Mouse (Mus musculus): ENCODE results near the gene Gm5475.
A peak's percentile ranks its signal among the peaks of the same experiment; 100 is the strongest.

The Gm5475 gene

DNA sequence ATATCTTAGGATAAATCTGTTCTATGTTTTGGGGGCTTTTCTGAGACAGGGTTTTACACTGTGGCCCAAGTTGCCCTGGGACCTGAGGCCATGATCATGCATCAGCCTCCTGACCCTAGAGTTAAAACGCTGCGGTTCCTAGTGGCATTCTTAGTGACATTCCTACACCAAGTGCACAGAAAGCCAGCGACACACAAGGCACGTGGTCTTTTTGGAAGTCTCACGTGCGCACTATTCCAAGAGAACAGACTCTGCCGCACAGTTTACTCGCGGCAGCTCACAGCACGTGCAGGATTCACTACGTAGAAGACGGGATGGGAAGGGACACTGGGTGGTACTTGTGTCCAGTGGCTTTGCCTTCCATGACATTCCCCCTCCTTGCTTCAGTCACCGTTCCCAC, 7.0 kb upstream of the Gm5475 start:
- DNase-seq, result no peak

DNA sequence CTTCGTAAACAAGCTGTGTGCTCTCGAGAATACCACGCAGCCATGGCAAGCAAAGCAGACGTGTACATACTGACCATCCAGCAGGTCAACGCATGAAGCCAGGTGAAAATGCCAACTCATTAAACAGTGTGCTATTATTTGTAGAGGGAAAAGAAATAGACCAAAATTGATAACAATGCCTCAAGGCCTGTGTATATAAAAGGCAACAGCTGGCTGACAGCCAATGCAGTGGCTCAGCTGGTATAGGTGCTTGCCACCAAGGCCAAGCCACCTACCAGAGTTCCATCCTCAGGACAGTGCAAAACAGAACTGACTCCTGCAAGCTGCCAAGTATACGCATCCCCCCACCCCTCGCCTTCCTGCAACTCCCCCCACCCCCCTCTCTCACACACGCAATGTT, 6.3 kb upstream of the Gm5475 start:
- DNase-seq, result no peak

DNA sequence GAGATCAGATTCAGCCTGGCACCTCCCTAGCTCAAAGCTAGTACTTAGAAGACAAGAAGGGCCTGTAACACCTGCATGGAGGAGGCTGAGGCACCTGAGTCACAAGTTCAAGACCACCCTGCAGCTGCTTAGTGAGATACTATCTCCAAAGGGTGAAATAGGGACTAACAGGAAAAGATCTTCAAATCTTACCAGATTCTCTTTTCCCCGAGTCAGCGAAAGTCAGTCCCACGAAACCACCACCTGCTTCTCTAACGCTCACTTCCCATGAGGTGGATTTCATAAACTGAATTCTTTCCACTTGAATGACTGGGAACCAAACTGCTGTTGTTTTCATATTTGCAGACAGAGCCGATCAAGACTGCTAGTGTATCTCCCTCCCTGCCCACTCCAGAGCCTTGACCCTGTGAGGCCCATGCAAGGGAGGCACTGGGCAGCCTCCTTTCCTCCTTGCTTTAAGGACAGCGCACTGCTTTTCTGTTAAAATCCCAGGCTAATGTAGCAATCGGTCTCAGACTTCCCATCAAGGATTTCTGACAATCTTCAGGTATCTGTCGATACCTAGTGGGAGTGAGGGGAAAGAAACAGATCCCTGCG, 4.0 kb upstream of the Gm5475 start:
- DNase-seq, result peak; percentile 30

DNA sequence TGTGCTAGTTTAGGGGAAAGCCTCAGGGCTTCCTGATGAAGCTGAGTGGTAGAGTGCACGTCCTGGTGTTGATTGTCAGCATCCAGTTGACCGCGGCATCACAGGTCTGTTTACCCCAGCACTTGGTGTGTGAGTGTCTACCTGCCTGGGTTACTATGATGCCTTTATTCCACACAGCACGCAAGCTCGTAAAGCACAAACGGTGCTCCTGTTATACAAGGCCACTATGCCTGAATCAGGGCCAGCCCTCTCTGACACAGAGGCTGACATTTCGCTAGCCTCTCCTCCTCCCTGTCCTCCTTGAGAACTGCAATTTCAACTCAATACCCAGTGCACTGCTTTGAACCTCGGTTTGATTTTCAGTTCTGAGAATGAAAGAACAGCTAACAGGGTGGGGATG, 2.6 kb upstream of the Gm5475 start:
- no peak for DNase-seq

DNA sequence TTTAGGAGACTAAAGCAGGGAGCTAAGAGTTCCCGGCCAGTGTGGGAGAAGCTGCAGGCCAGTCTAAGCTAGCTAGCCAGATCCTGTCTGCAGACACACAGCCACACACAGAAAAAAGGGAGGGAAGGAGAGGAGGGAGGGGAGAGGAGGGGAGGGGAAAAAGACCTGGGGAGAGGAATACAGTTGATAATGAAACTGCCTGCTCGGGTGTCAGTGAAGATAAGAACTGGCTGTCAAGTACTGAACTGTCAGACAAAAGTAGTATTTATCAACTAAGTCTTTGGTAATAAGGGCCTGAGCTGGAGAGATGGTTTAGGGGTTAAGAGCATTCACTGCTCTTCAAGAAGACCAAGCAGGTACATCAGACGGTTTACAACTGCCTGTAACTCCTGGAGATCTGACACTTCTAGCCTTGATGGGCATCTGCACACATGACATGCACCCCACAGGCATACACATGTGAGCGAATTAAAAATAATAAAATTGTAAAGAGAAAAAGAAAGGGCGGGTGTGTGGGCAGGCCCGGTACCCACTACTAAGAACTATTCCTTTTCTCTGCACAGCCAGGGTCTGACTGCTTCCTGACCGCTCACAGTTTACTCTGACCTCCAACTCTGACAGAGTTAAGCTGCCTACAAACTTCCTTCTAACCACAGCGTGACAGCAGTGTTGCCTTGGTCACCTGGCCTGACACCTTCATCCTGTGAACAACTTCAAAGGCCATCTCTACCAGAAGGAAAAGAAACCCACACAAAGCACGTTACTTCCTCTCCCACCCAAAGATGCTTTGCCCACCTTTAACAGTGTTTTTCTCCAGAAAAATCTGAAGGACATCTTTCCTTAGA, 1.8 kb upstream of the Gm5475 start:
- no peak for DNase-seq

DNA sequence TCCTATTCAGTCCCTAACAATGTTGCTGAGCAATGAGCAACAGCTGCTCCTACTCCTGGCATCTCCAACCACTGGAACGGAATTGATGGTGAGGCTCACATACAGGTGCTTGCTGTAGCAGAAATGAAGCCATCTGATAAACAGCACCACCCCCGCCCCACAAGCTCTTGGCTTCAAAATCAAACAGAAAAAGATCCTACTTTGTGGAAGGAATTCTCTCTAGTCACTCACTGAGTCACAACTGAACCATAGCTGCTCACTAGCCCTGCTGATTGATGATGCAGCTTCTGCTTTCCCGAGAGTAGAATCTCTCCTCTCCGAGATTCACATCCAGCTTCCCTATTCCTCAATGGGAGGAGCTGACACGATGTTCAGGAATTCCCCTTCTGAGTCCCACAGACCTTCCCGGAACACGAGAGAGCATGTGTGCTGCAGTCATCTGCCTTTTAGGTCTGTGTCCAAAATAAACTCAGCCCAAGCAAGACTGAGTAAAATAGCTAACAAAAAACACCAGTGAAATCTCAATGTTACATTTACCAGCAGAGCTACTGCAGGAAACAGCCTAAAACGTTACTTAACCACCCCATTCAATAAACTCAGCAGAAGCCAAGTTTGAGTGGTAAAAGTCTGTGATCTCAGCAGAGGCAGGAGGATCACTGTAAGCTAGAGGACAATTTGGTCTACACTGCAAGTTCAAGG, 739 bp upstream of the Gm5475 start:
- DNase-seq, result no peak

DNA sequence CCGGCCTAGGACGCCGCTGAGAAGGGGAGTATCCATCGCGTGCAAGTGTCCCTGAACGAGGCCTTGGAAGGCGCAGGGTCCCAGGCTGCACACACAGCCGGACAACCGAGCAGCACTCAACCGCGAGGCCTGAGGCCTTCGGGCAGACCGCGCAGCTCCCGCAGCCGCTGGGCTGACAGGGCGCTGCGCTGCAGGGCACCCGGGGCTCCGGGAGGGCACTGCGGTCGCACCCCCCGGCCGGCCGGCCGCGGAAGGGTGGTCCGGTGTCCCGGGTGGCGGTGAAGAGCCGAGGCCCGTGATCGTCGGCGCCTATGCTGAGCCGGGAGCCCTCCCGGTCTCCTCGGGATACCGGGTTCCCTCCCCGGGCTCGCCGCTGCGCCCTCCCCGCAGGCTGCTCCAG, 529 bp downstream of the Gm5475 start:
- no peak for DNase-seq

DNA sequence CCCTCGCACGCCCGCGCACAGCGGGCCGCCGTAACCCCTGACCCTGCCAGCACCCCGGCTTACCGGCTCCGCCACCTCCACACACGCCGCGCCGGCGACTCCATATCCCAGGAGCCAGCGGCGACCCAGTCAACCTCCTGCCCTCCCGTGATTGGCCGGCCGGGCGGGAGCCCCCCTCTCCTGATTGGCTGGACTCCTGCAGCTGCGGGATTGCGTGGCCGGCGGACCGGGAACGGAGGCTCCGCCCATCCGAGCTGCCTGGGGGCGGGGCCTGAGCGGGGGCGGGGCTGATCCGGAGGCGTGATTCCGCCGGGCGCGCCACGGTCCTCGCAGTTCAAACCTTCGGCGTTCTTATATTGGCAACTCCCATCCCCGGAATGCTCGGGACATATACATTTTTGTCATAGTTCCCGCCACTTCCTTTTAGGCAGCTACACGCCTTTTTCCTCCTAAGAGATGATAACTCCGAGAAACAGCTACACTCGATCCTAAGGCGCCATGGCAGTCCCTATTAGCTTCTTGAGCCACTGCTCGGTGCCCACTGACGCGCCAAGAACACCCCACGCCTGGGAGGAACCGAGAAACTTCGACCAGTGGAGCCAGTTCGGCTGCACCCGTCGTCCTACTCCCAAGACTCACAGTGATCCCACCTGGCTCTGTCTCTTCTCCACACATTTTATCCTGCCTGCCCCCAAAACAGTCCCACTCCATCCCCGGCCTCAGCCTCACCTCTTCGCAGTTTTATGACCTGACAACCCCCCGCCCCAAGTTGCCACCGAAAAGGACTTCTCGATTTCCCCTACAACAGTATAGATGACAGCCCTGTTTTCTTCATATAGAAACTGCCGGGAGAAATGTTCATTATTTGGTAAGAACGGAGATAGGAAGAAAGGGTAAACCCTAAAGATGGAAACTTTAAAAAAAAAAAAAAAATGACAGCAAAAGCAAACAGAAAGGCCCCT, 1.2 kb downstream of the Gm5475 start:
- DNase-seq, result peak; percentile 96

DNA sequence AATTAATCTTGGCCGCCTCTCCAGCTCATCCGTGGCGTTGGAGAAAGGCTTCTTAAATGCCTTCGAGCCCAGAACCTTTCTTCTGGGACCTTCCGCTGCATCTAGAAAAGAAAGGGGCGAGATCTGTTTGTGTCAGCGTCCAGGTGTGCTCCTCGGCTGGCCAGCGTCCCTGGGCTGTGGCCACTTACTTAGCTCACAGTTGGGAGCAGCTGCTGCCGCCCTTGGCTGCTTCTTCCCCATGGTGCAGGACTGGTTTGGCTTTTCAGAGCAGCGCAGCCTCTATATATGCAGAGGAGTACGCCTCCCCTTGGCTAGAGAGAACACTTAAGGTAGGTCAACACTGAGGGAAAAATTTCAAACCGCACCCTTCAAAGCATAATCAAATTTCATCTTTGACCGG, 2.0 kb downstream of the Gm5475 start:
- DNase-seq, result no peak

DNA sequence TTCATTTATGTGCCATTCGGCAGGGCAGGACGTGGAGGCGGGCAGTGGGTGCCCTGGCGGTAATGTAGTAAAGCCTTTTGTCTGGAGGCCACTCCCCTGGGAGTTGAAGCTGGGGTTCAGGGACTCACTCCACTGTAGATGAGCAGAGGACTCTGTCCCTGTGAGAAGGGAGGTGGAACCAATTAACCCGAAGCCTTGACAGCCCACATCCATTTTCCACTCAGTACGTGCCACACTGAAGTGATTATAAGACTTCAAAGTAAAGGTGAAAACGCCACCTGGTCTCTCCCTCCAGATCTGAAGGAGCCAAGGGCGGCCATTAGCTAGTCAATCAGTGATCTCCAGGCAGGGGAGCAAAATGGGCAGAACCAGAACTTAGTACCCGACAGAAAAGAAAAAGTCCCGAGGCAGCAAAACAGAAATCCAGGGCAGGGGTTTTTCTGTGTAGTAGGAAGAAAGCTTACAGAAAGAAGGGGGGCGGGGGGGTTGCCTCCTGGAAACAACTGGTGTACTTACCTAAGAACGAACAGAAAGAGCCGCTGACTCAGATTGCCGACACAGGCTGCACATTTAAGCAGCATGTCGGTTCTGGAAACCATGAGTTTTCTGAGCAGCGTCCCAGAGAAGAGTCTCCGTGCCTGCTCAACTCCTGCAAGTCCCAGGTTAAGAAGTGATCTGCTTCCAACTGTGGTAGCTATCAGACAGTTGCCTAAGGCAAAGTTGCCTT, 2.6 kb downstream of the Gm5475 start, which contains the start of gene Slc11a2:
Gene Slc11a2 (minus strand): TSS at position 677 of the 727 bp plus-strand sequence.
- no peak for DNase-seq

DNA sequence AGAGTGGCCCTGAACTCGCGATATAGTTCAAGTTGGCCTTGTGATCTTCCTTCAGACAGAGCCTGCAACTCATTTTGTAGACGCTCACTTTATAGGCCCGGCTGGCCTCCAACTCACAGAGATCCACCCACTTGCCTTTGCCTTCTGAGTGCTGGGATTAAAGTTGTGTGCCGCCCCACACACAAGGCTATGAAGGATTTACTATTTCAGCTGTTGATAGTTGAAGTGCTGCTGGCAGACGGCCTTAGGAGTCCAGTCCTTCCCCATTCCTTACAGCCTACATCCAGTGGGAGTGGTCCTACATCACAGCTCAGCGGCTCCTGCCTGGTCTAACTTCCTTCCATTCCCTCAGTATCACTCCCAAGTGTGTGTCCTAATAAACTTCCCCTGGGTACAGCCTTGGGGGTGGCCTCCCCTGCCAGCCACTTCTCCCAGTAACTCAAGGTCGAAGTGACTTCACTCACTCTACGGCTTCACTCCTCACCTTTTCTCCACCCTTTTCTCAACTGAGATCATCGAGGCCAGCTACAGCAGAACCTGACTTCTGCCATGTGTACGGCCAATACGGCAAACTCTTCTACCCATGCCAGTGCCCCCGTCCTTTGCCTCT, 6.5 kb downstream of the Gm5475 start:
- DNase-seq, result no peak

DNA sequence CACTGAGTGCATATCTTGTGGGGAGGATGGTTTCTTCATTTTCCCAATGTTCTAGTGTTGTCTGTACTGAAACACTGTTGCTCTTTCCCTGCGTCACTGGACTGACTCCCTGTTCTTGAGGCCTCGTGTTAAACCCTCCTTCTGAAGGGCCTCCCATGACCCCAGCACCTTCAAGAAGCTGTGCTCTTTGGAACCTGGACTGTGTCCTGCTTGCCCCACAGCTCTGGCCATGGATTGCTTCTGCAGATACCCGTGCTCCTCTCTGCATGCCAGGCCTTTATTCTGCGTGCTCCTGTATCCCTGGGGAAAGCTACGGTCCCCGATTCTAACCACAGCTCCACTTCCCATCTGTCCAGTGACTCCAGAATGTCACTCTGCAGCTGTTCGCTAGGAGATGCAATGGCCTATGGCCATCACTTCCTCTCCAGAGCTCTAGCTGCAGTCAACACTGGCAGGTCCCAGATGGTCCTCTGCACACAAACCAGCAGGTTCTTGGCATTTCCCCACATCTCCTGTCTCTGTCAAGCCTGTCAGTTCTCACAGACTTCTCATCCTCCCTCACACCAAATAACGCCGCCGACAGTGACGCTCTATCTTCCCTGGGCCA, 8.1 kb downstream of the Gm5475 start:
- DNase-seq, result no peak

DNA sequence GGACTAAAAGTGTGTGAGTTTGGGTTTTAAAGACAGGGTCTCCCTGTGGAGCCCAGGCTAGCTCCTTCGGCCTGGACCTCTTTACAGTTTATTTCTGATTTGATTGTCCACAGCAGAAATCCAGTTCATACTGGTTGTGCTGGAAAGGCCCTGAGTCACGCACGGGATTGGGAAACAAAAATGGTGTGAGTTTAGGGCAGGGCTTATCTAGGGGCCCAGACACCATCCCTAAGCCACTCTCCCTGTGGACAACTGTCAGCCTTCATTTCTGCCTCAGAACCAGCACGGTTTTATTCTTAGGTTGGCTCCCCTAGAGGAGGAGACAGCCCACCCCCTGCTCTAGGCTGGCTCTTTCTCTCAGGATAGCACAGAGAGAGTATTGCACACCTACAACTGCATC, 11.3 kb downstream of the Gm5475 start:
- DNase-seq, result no peak

DNA sequence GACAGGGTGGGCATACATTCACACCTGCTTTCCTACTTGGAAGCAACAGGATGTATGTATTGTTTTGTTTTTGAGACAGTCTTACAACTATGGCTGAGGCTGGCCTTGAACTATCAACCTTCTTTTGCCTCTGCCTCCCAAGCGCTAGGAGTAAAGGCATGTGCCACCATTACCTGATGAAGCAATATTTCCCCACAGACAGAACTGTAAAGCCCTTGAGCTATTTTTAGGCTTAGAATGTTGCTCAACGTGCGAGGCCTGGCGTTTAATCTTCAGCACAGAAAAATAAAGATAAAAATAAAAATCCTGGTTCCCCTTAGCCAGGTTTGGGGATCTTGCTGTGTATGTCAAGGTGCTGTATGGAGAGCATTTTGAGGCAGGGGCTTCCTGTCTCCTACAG, 14.2 kb downstream of the Gm5475 start:
- no peak for DNase-seq

DNA sequence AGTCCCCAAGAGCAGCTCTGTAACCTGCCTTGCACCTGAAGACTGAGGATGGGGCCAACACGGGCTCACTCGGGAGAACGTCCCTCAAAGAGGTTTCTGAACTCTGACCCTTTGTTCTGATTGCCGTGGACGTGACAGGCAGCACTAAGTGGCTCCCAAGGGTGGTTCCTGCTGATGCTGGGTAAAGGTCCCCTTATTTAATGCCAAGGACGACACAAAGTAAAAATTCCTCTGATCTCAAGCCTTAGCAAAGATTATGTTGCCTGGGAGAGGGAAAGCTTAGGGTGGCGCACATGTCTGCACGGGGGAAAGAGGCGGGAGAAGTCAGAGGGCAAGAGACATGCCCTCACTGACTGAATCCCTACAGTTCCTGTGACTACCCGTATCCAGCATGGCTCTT, 14.6 kb downstream of the Gm5475 start:
- DNase-seq, result no peak

DNA sequence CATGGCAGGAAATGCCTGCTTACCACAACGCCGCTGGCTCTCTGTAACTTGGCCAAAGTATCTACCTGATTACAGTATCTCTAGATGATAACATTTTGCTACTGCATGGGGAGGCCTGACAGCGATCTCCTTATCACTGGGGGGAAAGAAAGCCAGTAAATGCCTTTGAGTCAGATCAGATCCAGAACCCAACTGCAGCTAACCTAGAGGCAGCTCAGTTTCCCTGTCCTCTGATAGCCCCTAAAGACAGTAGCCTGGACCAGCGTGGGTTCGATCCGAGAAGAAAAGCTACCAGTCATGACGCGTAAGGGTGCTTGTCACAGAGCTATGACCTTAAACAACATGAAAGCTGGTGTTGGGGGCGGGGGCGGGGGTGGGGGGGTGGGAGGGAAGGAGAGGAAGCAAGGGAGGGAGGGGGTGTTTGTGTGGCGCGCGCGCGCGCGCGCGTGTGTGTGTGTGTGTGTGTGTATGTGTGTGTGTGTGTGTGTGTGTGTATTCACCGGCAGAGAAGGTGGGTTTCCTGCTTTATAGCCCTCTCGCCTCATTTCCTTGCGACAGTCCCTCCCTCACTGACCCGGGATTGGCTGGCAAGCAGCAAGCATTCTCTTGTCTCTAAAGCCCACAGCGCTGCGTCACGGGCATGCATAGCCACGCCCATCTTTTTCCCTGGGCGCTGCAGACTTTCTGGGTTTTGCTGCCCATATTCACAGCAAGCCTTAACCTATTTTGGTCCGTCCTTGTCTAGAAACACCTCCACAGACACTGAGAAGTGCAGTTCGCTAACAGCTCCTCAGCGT, 21.4 kb downstream of the Gm5475 start:
- DNase-seq, result peak; percentile 91

DNA sequence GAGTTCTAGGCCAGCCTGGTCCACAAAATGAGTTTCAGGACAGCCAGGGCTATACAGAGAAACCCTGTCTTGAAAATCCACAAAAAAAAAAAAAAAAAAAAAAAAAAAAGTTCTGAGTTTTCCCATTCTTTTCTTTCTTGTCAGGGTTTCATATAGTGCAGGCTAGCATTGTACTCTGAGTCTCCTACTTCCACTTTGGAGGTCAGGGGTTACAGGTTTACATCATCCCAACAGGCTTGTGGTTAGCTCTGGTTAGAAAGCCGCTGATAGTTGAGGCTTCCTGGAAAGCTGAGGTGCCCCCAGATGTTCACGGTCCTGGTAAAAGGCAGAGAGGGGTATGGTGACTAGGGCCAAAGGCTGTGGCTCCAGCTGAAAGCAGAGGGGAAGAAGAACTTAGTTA, 24.9 kb downstream of the Gm5475 start:
- DNase-seq, result no peak

DNA sequence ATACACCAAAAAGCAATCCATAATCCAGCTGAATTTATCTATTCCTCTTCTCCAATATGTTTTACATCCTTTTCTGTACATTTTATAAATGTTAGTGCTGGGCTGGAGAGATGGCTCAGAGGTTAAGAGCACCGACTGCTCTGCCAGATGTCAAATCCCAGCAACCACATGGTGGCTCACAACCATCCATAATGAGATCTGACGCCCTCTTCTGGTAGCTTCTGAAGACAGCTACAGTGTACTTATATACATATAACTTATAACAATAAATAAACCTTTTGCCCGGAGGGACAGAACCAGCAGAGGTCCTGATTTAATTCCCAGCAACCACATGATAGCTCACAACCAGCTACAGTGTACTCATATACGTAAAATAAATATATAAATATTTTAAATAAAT, 26.6 kb downstream of the Gm5475 start:
- DNase-seq, result no peak

DNA sequence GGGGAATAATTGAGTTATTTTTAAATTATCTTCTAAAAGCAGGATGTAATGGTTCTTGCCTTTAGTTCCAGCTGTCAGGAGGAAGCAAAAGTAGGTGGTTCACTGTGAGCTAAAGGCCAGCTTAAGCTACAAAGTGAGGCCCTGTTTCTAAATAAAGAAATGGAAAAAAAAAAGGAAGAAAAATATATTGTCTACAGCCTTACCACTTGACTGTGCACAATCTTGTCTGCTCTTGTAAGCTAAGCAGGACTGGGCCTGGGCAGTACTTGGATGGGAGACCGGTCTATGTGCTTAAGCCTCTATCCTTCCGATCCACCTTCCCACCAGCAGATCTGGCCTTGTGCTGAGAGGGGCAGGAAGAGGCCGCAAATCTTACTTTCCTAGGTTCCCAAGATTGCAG, 27.5 kb downstream of the Gm5475 start:
- no peak for DNase-seq

DNA sequence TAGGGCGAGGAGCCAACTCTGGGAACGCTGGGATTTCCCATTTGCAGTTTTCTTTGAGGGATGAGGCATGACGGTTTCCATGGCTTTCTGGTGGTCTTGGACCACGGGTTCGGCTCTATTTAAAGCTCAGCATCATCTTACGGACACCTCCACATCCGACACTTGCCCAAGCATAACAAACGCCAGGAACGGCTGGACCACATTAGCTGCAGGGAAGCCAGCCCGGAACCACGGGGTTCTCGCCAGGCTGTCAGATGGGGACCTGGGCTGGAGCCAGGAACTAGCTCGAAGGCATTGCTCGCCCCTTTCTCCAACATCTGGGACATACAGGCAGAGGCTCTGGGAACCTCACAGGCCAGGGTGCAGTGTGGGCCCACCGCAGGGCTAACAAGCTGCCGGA, 29.3 kb downstream of the Gm5475 start:
- DNase-seq, result no peak

Measured in thymus, postnatal 14 days (tissue).